Mouse (Mus musculus): ENCODE data around the gene Egfr. TPM values are rescaled to one million over a fixed set of nuclear protein-coding genes. Genes with fewer than 3 reads are reported as not detected.

Egfr gene
- total and polyA plus RNA-seq, 3 experiments: 0.26 TPM; not detected in 2

DNA sequence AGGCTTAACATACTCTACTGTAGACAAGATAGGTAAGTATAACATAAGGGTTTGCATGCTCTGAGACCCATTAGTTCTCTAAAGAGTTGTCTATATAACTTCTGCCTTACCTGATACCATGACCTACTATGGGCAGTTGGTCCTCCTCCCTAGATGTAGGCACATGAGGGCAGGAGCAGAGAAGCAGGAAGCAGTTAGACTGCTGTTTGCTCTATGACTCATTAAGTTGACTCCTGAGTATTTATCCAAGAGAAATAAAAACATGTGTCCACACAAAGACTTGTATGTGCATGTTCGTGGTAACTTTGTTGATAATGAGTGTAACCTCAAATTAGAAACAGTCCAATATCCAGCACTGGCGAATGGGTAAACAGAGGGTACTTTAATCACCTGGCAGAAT is 14.7 kb upstream of the Egfr start:
- TF ChIP-seq ELF1 (IDR thresholded peaks at IDR 0.05; ENCODE audit: low read depth, low read length): no peak
- TF ChIP-seq USF1 (IDR thresholded peaks at IDR 0.05; ENCODE audit: low read depth, low read length): no peak
- no peak for TF ChIP-seq USF2 (conservative IDR thresholded peaks at IDR 0.05; ENCODE audit: low read depth, low read length)
- no peak for TF ChIP-seq SMC3 (IDR thresholded peaks at IDR 0.05; ENCODE audit: low read depth, low read length)
- H3K4me3 ChIP-seq (replicated peaks in 1 of 3; ENCODE audit: low read depth in 2 of 3, low read length in 2 of 3, poor library complexity in 1 of 3): no peak overlapping the region
- peaks cover 3% of the 10 kb centered on the region for H3K27me3 ChIP-seq (replicated peaks)
- peaks cover 2 to 32% of the 10 kb centered on the region in 2 experiments for H3K4me1 ChIP-seq (ENCODE audit: control insufficient read depth in 1 of 2, insufficient read depth in 2 of 2)
- H3K4me2 ChIP-seq (ENCODE audit: insufficient read depth, low read depth, poor library complexity, severe bottlenecking): no peak overlapping the region
- H3K79me2 ChIP-seq (replicated peaks; ENCODE audit: control insufficient read depth, extremely low read depth, insufficient read depth, poor library complexity, severe bottlenecking): no peaks in the 10 kb centered on the region
- in situ Hi-C loops (cut with MboI; ENCODE audit: low pct_ligation_motif_present, low pct_unique_long_range_greater_than_20kb, low sequenced_read_pairs): loop anchor here (25.0 kb wide), 1 partner anchor 200 kb away; no protein-coding TSS in a partner anchor
- no peak overlapping the region for H3K27ac ChIP-seq (ENCODE audit: insufficient read depth, low read depth)
- H3K9me3 ChIP-seq (replicated peaks; ENCODE audit: low read length): no peaks in the 10 kb centered on the region
- no peak overlapping the region for H3K9ac ChIP-seq (ENCODE audit: insufficient read depth, low read depth)
- no peaks in the 10 kb centered on the region for H3K36me3 ChIP-seq (replicated peaks in 1 of 2; ENCODE audit: control insufficient read depth in 1 of 2, insufficient read depth in 1 of 2, low read length in 1 of 2)
- dilution Hi-C loops (cut with MboI; ENCODE audit: extremely low pct_ligation_motif_present, extremely low pct_unique_long_range_greater_than_20kb, low sequenced_read_pairs): no loop called here
- DNase-seq (ENCODE audit: extremely low read depth): no peak

DNA sequence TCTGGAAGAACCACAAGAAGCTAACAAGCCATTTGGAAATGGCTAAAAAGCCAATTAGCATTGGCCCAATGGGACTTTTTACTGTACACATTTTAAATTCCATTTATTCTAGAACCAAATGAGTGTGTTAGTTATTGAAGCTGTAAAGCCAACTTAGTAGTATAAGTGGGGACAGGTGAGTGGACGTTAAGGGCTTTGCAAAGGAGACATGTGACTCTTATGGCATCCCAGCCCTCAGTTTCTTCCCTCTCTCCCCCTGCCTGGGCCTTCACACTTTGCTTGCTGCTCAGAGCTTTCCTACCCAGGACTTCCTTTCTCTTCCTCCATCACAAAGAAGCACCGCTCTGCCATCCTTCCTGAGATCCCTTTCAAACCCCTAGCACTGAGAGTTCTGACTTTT is 13.3 kb upstream of the Egfr start:
- DNase-seq (ENCODE audit: extremely low read depth): no peak
- Histone ChIP-seq H3K27ac (ENCODE audit: insufficient read depth, low read depth) (no peak overlapping the region), H3K4me2 (ENCODE audit: insufficient read depth, low read depth, poor library complexity, severe bottlenecking) (no peak overlapping the region), H3K9ac (ENCODE audit: insufficient read depth, low read depth) (no peak overlapping the region), H3K4me1 (ENCODE audit: control insufficient read depth in 1 of 2, insufficient read depth in 2 of 2) (peaks cover 2 to 30% of the 10 kb centered on the region in 2 experiments), H3K27me3 (replicated peaks) (peaks cover 4% of the 10 kb centered on the region), H3K79me2 (replicated peaks; ENCODE audit: control insufficient read depth, extremely low read depth, insufficient read depth, poor library complexity, severe bottlenecking) (no peaks in the 10 kb centered on the region), H3K9me3 (replicated peaks; ENCODE audit: low read length) (no peaks in the 10 kb centered on the region), H3K36me3 (replicated peaks in 1 of 2; ENCODE audit: control insufficient read depth in 1 of 2, insufficient read depth in 1 of 2, low read length in 1 of 2) (no peaks in the 10 kb centered on the region), H3K4me3 (replicated peaks in 1 of 3; ENCODE audit: low read depth in 2 of 3, low read length in 2 of 3, poor library complexity in 1 of 3) (no peak overlapping the region)
- in situ Hi-C loops (cut with MboI; ENCODE audit: low pct_ligation_motif_present, low pct_unique_long_range_greater_than_20kb, low sequenced_read_pairs): loop anchor here (25.0 kb wide), 1 partner anchor 199 kb away; no protein-coding TSS in a partner anchor
- TF ChIP-seq ZC3H11A (IDR thresholded peaks at IDR 0.05; ENCODE audit: low read depth, low read length) (no peak), MAX (IDR thresholded peaks at IDR 0.05; ENCODE audit: low read length) (no peak)
- dilution Hi-C loops (cut with MboI; ENCODE audit: extremely low pct_ligation_motif_present, extremely low pct_unique_long_range_greater_than_20kb, low sequenced_read_pairs): no loop called here

DNA sequence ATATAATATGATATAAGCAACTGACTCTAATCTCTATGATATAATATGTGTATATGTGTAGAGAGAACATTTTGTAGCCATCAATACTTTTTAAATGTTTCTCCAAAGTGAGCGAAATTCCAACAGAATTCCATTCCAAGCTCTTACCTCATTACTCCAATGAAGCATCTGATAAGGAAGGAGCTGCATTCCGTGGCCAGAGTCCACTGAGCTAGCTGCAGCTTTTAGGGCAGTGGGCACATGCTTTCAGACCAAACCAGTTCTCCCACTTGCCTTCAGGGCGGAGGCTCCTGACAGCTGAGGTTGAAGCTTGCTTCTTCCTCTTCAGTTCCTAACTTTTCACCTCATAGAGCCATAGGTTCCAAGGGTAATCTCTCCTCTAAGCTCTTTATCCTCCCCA is 12.8 kb upstream of the Egfr start:
- DNase-seq (ENCODE audit: extremely low read depth): no peak
- no peak for TF ChIP-seq MEF2A (IDR thresholded peaks at IDR 0.05; ENCODE audit: borderline replicate concordance, low read depth, low read length)
- H3K4me2 ChIP-seq (ENCODE audit: insufficient read depth, low read depth, poor library complexity, severe bottlenecking): no peak overlapping the region
- H3K4me3 ChIP-seq (replicated peaks in 1 of 3; ENCODE audit: low read depth in 2 of 3, low read length in 2 of 3, poor library complexity in 1 of 3): no peak overlapping the region
- H3K79me2 ChIP-seq (replicated peaks; ENCODE audit: control insufficient read depth, extremely low read depth, insufficient read depth, poor library complexity, severe bottlenecking): no peaks in the 10 kb centered on the region
- H3K9ac ChIP-seq (ENCODE audit: insufficient read depth, low read depth): no peak overlapping the region
- in situ Hi-C loops (cut with MboI; ENCODE audit: low pct_ligation_motif_present, low pct_unique_long_range_greater_than_20kb, low sequenced_read_pairs) (loop anchor here (25.0 kb wide), 1 partner anchor 198 kb away; no protein-coding TSS in a partner anchor), dilution Hi-C loops (cut with MboI; ENCODE audit: extremely low pct_ligation_motif_present, extremely low pct_unique_long_range_greater_than_20kb, low sequenced_read_pairs) (no loop called here)
- H3K9me3 ChIP-seq (replicated peaks; ENCODE audit: low read length): no peaks in the 10 kb centered on the region
- H3K36me3 ChIP-seq (replicated peaks in 1 of 2; ENCODE audit: control insufficient read depth in 1 of 2, insufficient read depth in 1 of 2, low read length in 1 of 2): no peaks in the 10 kb centered on the region
- peaks cover 2 to 30% of the 10 kb centered on the region in 2 experiments for H3K4me1 ChIP-seq (ENCODE audit: control insufficient read depth in 1 of 2, insufficient read depth in 2 of 2)
- no peak overlapping the region for H3K27ac ChIP-seq (ENCODE audit: insufficient read depth, low read depth)
- H3K27me3 ChIP-seq (replicated peaks): peaks cover 4% of the 10 kb centered on the region

All from CH12.LX (cell line).